Mouse (Mus musculus): ENCODE data around the gene Ect2. TPM values are rescaled to one million over a fixed set of nuclear protein-coding genes. Genes with fewer than 3 reads are reported as not detected.

Ect2 gene
- polyA plus RNA-seq, 1 experiment from 2014 or later: 136 TPM

DNA sequence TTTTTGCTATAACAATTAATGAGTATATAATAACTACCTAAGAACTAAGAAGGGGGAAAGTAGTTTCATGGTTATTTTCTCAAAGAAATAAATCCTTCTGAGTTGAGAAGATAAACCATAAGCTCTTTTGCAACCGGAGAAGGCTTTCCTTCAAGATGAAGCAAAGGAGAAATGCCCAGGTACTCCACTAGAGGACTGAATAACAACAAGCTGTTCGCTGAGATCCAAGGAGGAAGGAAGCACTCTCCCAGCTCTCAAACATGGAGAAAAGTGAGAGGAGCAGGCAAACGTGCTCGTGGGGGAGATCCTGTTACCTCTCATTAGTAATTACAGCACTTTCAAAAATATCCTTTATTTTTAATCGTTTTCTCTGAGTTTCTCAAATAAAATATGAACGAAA, 46.5 kb downstream of the Ect2 start:
- DNase-seq (ENCODE audit: low spot score) (no peak), ATAC-seq (replicated peaks; ENCODE audit: low FRiP score) (no peak)
- Histone ChIP-seq H3K4me1 (replicated peaks; ENCODE audit: control insufficient read depth, insufficient read depth, low read length) (no peaks in the 10 kb centered on the region), H3K9me3 (ENCODE audit: control insufficient read depth, low read length) (no peaks in the 10 kb centered on the region), H3K36me3 (ENCODE audit: control insufficient read depth, insufficient read depth, low read length) (peaks cover 3% of the 10 kb centered on the region), H3K27me3 (ENCODE audit: control insufficient read depth, insufficient read depth, low read length) (no peaks in the 10 kb centered on the region), H3K4me3 (ENCODE audit: low read depth, low read length) (no peak overlapping the region), H3K9ac (ENCODE audit: low read length) (no peak overlapping the region), H3K4me2 (ENCODE audit: low read depth, low read length, severe bottlenecking) (no peak overlapping the region), H3K27ac (ENCODE audit: low read depth, low read length) (no peak overlapping the region)
- WGBS: 89% methylated on average over 6 of the region's 6 CpGs

DNA sequence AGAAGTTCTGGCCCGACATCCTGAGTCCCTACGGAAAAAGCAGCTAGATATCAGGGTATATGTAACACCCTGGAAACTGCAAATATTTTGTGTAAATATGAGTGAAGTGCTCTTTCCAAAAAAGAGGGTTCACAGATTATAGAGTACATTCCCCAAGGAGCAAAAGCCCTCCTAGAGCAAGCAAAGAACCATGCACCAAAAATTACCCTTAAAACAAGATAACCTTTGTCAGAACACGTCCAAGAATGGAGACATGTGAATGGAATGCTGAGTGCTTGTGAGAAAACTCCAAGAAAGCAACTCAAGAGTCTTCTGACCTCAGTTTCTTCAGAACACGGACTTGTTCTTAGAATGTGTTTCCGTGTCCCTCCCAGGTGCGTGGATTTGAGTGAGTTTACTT, 50.7 kb downstream of the Ect2 start:
- DNase-seq (ENCODE audit: low spot score): no peak
- H3K36me3 ChIP-seq (ENCODE audit: control insufficient read depth, insufficient read depth, low read length): peaks cover 5% of the 10 kb centered on the region
- no peaks in the 10 kb centered on the region for H3K9me3 ChIP-seq (ENCODE audit: control insufficient read depth, low read length)
- ATAC-seq (replicated peaks; ENCODE audit: low FRiP score): no peak
- no peak overlapping the region for H3K4me2 ChIP-seq (ENCODE audit: low read depth, low read length, severe bottlenecking)
- H3K9ac ChIP-seq (ENCODE audit: low read length): no peak overlapping the region
- 94% methylated on average over 6 of the region's 6 CpGs for WGBS
- no peak overlapping the region for H3K4me3 ChIP-seq (ENCODE audit: low read depth, low read length)
- no peaks in the 10 kb centered on the region for H3K4me1 ChIP-seq (replicated peaks; ENCODE audit: control insufficient read depth, insufficient read depth, low read length)
- H3K27me3 ChIP-seq (ENCODE audit: control insufficient read depth, insufficient read depth, low read length): no peaks in the 10 kb centered on the region
- H3K27ac ChIP-seq (ENCODE audit: low read depth, low read length): no peak overlapping the region

DNA sequence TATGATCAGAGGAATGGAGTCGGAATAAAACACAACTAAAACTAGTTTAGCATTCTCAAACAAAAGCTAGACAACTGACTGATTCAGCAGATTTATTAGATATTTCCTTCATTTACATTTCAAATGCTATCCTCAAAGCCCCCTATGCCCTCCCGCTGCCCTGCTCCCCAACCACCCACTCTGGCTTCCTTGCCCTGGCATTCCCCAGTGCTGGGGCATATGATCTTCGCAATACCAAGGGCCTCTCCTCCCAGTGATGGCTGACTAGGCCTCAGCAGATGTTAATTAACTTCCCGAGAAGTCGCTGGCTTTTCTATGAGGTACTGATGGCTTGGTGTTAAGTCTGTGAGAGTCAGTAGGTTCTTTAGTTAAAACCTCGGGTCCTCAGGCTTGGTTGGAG, 55.0 kb downstream of the Ect2 start:
- H3K9me3 ChIP-seq (ENCODE audit: control insufficient read depth, low read length): no peaks in the 10 kb centered on the region
- no peak overlapping the region for H3K4me3 ChIP-seq (ENCODE audit: low read depth, low read length)
- DNase-seq (ENCODE audit: low spot score) (no peak), ATAC-seq (replicated peaks; ENCODE audit: low FRiP score) (no peak)
- H3K27ac ChIP-seq (ENCODE audit: low read depth, low read length): no peak overlapping the region
- no peaks in the 10 kb centered on the region for H3K4me1 ChIP-seq (replicated peaks; ENCODE audit: control insufficient read depth, insufficient read depth, low read length)
- H3K4me2 ChIP-seq (ENCODE audit: low read depth, low read length, severe bottlenecking): no peak overlapping the region
- whole genome bisulfite sequencing: 94% methylated on average over 6 of the region's 6 CpGs
- no peaks in the 10 kb centered on the region for H3K27me3 ChIP-seq (ENCODE audit: control insufficient read depth, insufficient read depth, low read length)
- peaks cover 3% of the 10 kb centered on the region for H3K36me3 ChIP-seq (ENCODE audit: control insufficient read depth, insufficient read depth, low read length)
- no peak overlapping the region for H3K9ac ChIP-seq (ENCODE audit: low read length)

DNA sequence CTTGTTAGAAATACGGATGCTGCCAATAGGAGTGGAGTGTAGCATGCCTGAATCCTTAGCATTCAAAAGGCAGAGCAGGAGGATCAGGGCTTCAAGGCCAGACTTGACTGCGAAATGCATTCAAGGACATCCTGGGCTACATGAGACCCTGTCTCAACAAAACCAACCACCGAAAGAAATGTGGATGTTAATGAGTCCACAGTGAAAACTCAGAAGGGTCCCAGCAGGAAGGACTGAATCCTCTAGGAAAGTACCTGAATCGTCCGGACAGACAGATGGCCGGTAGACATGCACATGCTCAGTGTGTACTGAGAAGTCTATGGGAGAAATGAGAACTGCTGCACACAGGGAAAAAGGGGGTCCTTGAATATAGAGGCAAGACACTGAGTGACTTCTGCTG, 67.5 kb downstream of the Ect2 start:
- no peak for ATAC-seq (replicated peaks; ENCODE audit: low FRiP score)
- H3K4me3 ChIP-seq (ENCODE audit: low read depth, low read length): no peak overlapping the region
- no peak overlapping the region for H3K9ac ChIP-seq (ENCODE audit: low read length)
- H3K9me3 ChIP-seq (ENCODE audit: control insufficient read depth, low read length): no peaks in the 10 kb centered on the region
- no peak for DNase-seq (ENCODE audit: low spot score)
- H3K27ac ChIP-seq (ENCODE audit: low read depth, low read length): no peak overlapping the region
- H3K36me3 ChIP-seq (ENCODE audit: control insufficient read depth, insufficient read depth, low read length): peaks cover 4% of the 10 kb centered on the region; the same call in 1 of the 2 replicates
- no peak overlapping the region for H3K4me2 ChIP-seq (ENCODE audit: low read depth, low read length, severe bottlenecking)
- 96% methylated on average over 6 of the region's 6 CpGs for WGBS
- H3K4me1 ChIP-seq (replicated peaks; ENCODE audit: control insufficient read depth, insufficient read depth, low read length): no peaks in the 10 kb centered on the region
- no peaks in the 10 kb centered on the region for H3K27me3 ChIP-seq (ENCODE audit: control insufficient read depth, insufficient read depth, low read length)

DNA sequence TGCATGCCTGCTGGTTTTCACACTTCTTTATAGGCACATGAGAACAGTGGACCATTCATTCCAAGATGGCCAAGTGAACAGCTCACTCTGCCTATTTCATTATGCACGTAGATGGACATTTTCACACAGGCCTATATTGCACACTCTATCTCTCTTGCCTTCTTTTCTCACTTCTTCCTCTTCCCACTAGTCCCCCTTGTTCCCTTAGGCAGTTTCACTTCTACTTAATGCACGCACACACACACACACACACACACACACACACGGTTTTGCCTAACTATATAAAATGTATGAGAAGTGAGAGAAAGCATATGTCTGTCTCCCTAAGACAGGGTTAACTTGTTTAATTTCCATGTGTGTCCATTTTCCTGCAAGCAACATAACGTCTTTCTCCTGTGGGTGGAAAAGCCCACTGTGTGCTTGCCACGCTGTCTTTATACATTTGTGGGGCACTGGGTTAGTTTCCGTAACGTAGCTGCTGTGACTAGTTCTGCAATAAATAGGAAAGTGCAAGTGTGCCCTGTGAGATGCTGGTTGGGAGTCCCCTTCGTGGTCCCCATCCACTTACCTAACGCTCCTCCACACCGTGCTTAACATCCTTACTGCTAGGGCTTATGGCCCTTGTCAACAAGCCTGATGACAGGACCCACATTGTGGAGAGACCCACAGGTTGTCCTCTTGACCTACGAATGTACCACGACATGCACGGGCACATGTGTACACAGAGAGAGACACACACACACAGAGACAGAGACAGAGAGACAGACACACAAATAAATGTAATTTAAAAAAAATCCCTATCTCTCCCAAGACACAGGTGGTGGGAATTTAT, 72.2 kb downstream of the Ect2 start:
- Histone ChIP-seq H3K27ac (ENCODE audit: low read depth, low read length) (no peak overlapping the region), H3K4me2 (ENCODE audit: low read depth, low read length, severe bottlenecking) (no peak overlapping the region), H3K36me3 (ENCODE audit: control insufficient read depth, insufficient read depth, low read length) (no peaks in the 10 kb centered on the region; the same call in 1 of the 2 replicates), H3K9me3 (ENCODE audit: control insufficient read depth, low read length) (no peaks in the 10 kb centered on the region), H3K4me3 (ENCODE audit: low read depth, low read length) (no peak overlapping the region), H3K27me3 (ENCODE audit: control insufficient read depth, insufficient read depth, low read length) (no peaks in the 10 kb centered on the region), H3K9ac (ENCODE audit: low read length) (no peak overlapping the region), H3K4me1 (replicated peaks; ENCODE audit: control insufficient read depth, insufficient read depth, low read length) (no peaks in the 10 kb centered on the region)
- 88% methylated on average over 13 of the region's 13 CpGs for WGBS
- no peak for ATAC-seq (replicated peaks; ENCODE audit: low FRiP score)
- DNase-seq (ENCODE audit: low spot score): no peak

DNA sequence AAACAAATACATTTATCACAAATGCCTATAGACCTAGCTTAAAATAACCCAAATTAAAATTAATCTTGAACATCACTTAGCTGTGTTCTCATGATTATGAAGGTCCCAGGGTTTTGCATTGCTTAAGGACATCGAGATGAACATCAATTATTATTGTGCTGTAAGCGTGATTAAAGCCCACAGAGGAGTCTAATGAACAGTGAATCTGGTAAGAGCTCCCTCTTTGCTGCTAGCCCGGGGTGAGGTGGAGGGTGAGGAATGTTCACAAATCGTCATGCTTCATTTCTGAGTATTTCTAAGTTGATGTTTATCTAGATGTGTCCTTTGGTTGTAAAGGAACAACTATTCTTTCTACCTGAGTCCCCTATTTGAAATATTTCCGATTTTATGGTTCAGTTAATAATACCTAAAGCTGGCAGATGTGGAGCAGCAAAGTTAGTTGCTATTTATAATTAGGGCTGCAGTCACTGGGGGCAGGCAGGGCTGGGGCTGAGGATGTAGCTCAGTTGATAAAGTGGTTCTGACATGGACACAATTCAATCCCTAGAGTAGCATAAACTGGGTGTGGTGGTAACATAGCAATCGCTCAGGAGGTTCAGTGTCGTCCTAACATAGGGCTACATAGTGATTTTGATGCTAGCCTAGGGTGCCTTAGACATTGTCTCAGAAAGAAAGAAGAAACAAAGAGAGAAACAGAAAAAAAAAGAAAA, 73.5 kb downstream of the Ect2 start:
- H3K27ac ChIP-seq (ENCODE audit: low read depth, low read length): no peak overlapping the region
- H3K9ac ChIP-seq (ENCODE audit: low read length): no peak overlapping the region
- no peak overlapping the region for H3K4me3 ChIP-seq (ENCODE audit: low read depth, low read length)
- DNase-seq (ENCODE audit: low spot score): no peak
- ATAC-seq (replicated peaks; ENCODE audit: low FRiP score): no peak
- H3K27me3 ChIP-seq (ENCODE audit: control insufficient read depth, insufficient read depth, low read length): no peaks in the 10 kb centered on the region
- no peaks in the 10 kb centered on the region; the same call in 1 of the 2 replicates for H3K36me3 ChIP-seq (ENCODE audit: control insufficient read depth, insufficient read depth, low read length)
- H3K4me2 ChIP-seq (ENCODE audit: low read depth, low read length, severe bottlenecking): no peak overlapping the region
- H3K4me1 ChIP-seq (replicated peaks; ENCODE audit: control insufficient read depth, insufficient read depth, low read length): no peaks in the 10 kb centered on the region
- 79% methylated on average over 7 of the region's 7 CpGs for WGBS
- no peaks in the 10 kb centered on the region for H3K9me3 ChIP-seq (ENCODE audit: control insufficient read depth, low read length)

DNA sequence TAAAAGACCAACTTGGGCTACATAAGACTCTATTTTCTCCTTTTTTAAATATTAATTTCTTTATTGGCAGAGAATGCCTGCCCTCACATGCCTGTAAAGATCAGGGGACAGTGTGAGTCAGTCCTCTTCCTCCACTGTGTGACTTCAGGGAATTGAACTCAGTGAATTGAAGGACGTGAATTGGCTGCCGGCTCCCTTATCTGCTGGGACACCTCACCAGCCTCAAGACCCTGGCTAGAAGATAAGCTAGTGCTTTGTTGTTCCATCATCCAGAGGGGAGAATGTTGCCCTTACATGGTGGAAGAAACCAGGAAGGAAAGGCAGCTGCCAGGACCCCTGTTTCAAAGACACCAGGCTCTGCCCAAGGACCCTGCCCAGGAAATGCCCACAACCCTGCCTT, 79.8 kb downstream of the Ect2 start:
- Histone ChIP-seq H3K36me3 (ENCODE audit: control insufficient read depth, insufficient read depth, low read length) (no peaks in the 10 kb centered on the region), H3K4me3 (ENCODE audit: low read depth, low read length) (no peak overlapping the region), H3K27ac (ENCODE audit: low read depth, low read length) (no peak overlapping the region), H3K9ac (ENCODE audit: low read length) (no peak overlapping the region), H3K4me2 (ENCODE audit: low read depth, low read length, severe bottlenecking) (no peak overlapping the region), H3K27me3 (ENCODE audit: control insufficient read depth, insufficient read depth, low read length) (no peaks in the 10 kb centered on the region), H3K4me1 (replicated peaks; ENCODE audit: control insufficient read depth, insufficient read depth, low read length) (no peaks in the 10 kb centered on the region), H3K9me3 (ENCODE audit: control insufficient read depth, low read length) (no peaks in the 10 kb centered on the region)
- ATAC-seq (replicated peaks; ENCODE audit: low FRiP score) (no peak), DNase-seq (ENCODE audit: low spot score) (no peak)
- WGBS: 96% methylated on average over 2 of the region's 2 CpGs

DNA sequence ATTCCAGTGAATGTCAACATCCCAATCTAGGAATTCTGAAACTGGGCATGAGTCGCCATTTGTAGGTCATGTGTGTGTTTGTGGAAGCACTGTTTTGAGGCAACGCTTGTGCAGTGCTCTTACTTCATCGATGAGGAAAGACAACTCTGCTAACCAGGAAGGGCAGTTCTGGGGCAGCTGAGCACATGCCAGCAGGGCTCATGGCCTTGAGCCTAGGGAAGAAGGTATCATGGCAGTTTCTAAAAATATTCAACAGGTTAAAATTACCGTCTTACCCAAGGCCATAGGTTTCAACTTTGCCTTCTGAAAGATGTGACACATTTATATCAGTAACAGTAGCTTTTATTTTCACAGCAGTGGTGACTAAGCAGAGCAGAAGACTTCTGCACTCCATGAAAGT, 82.0 kb downstream of the Ect2 start:
- no peak overlapping the region for H3K4me3 ChIP-seq (ENCODE audit: low read depth, low read length)
- ATAC-seq (replicated peaks; ENCODE audit: low FRiP score) (no peak), DNase-seq (ENCODE audit: low spot score) (no peak)
- no peak overlapping the region for H3K9ac ChIP-seq (ENCODE audit: low read length)
- no peaks in the 10 kb centered on the region for H3K27me3 ChIP-seq (ENCODE audit: control insufficient read depth, insufficient read depth, low read length)
- no peaks in the 10 kb centered on the region for H3K9me3 ChIP-seq (ENCODE audit: control insufficient read depth, low read length)
- 93% methylated on average over 4 of the region's 4 CpGs for WGBS
- H3K27ac ChIP-seq (ENCODE audit: low read depth, low read length): no peak overlapping the region
- H3K4me2 ChIP-seq (ENCODE audit: low read depth, low read length, severe bottlenecking): no peak overlapping the region
- no peaks in the 10 kb centered on the region for H3K4me1 ChIP-seq (replicated peaks; ENCODE audit: control insufficient read depth, insufficient read depth, low read length)
- no peaks in the 10 kb centered on the region for H3K36me3 ChIP-seq (ENCODE audit: control insufficient read depth, insufficient read depth, low read length)

Data from forebrain, embryonic 11.5 days (tissue).